ENCODE assay signal across 35 mouse cellular contexts in the genomic region with DNA sequence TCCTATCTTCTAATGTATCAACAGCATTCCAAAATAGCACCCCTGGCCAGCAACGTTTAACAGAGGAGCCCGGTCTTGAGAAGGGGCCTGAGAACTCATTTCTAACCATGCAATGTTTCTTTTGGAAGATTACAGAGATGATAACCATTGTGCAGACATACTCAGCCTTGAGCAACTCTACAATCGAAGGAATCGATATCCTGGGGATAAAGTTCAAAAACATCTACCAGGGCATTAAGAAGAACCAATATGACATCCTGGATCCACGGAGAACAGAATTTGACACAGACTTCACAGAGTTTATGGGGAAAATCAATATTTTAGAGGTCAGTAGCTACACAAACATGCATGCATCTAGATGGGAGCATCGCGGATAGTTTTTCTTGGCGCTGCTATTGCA.
"Had no signal": no experiment of that assay in that cellular context is flagged by ENCODE, and none has a peak within 500 bp of the region (broad histone marks: within the 10 kb centered on the region; RNA-seq: fewer than 3 reads in every experiment).

No protein-coding gene starts in this region.

- H3K9ac ChIP-seq: heart, embryonic 12.5 days; heart, embryonic 13.5 days; heart, embryonic 15.5 days; hindbrain, embryonic 12.5 days; hindbrain, embryonic 13.5 days; hindbrain, embryonic 14.5 days; hindbrain, embryonic 15.5 days; intestine, embryonic 15.5 days; kidney, embryonic 15.5 days had no signal

- H3K9me3 ChIP-seq: heart, embryonic 10.5 days; heart, embryonic 15.5 days; hindbrain, embryonic 15.5 days; intestine, embryonic 15.5 days; kidney, embryonic 15.5 days had no signal

- H3K27me3 ChIP-seq: heart, embryonic 12.5 days; heart, embryonic 13.5 days; heart, embryonic 15.5 days; hindbrain, embryonic 12.5 days; hindbrain, embryonic 13.5 days; hindbrain, embryonic 15.5 days; intestine, embryonic 15.5 days; kidney, embryonic 15.5 days had no signal

- H3K4me2 ChIP-seq: heart, embryonic 11.5 days; heart, embryonic 12.5 days; heart, embryonic 13.5 days; heart, embryonic 15.5 days; hindbrain, embryonic 12.5 days; hindbrain, embryonic 13.5 days; hindbrain, embryonic 14.5 days; hindbrain, embryonic 15.5 days; intestine, embryonic 15.5 days; kidney, embryonic 15.5 days had no signal

- H3K27ac ChIP-seq: heart, embryonic 10.5 days; heart, embryonic 13.5 days; heart, embryonic 15.5 days; hindbrain, embryonic 10.5 days; hindbrain, embryonic 12.5 days; hindbrain, embryonic 13.5 days; hindbrain, embryonic 14.5 days; hindbrain, embryonic 15.5 days; hindbrain, postnatal 0 days; intestine, embryonic 15.5 days; kidney, embryonic 15.5 days; kidney, postnatal 0 days; layer of hippocampus, adult 2 months had no signal

- H3K4me3 ChIP-seq: heart, embryonic 10.5 days; heart, embryonic 12.5 days; heart, embryonic 13.5 days; heart, embryonic 15.5 days; hindbrain, embryonic 10.5 days; hindbrain, embryonic 12.5 days; hindbrain, embryonic 13.5 days; hindbrain, embryonic 15.5 days; intestine, embryonic 15.5 days; kidney, embryonic 15.5 days; layer of hippocampus, adult 2 months had no signal

- H3K36me3 ChIP-seq: heart, embryonic 12.5 days; heart, embryonic 15.5 days; hindbrain, embryonic 10.5 days; hindbrain, embryonic 12.5 days; hindbrain, embryonic 13.5 days; hindbrain, embryonic 15.5 days; intestine, embryonic 15.5 days; kidney, embryonic 15.5 days had no signal

- ATAC-seq: hindbrain, embryonic 16.5 days; hindbrain, postnatal 0 days; inflammation-experienced regulatory T-cells, adult 6 months; intestine, embryonic 15.5 days; intestine, embryonic 16.5 days; intestine, postnatal 0 days had no signal

- DNase-seq: heart, postnatal 10 days; heart, postnatal 14 days; heart, postnatal 36 days; heart, postnatal 4 days; kidney, adult 11 months; kidney, adult 18-20 months; kidney, adult 2 months; kidney, adult 8-10 months; kidney, adult 9 months; kidney, postnatal 10 days; kidney, postnatal 14 days; kidney, postnatal 25 days; kidney, postnatal 36 days; kidney, postnatal 4 days; layer of hippocampus, adult 9-11 months; layer of hippocampus, postnatal 36 days had no signal

- H3K4me1 ChIP-seq: heart, embryonic 12.5 days; heart, embryonic 13.5 days; heart, embryonic 15.5 days; hindbrain, embryonic 12.5 days had no signal
